Mouse (Mus musculus) MEL-GATA-1-ER (cell line): ENCODE data around the gene Gm42791.

Source experiments
- DNase-seq: peaks from one replicate; pipeline ENCODE4 v3.0.0-alpha.2; 2012; ENCODE audit warnings: low read depth; ENCODE audit errors: extremely low read depth

Gm42791 gene

DNA sequence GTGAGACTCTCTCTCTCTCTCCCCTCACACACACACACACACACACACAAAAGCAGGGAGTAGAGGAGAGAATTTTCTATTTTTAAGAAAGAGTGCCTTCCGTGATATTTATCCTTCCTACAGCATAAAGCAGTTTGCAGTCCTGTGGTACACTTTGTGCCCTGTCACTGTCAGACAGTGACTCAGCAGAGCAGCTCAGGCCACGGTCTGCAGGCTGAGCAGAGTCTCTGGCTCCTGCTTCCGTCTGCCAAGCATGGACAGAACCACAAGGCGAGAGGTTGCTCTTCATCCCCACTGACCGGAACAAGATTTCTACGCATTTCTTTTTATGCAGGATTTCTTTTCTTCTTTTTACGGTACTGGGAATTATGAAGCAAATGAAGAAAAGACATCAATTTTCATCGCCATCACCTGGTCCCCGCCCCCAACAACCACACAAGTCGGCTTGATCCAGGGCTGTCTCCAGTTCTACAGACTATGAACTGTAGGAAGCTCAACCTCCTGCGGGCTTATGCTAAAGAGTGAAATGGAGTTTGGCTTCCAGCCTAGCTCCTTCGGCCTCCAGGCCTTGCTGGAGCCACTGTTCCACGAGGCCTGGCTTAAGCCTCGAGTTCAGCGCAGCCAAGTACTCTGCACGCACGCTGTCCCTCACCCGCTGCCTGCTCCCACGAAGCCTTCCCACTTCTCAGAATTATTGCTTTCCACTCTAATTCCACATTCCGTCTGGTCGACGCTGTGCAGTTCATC, 40.5 kb downstream of the Gm42791 start:
- no peak for DNase-seq

DNA sequence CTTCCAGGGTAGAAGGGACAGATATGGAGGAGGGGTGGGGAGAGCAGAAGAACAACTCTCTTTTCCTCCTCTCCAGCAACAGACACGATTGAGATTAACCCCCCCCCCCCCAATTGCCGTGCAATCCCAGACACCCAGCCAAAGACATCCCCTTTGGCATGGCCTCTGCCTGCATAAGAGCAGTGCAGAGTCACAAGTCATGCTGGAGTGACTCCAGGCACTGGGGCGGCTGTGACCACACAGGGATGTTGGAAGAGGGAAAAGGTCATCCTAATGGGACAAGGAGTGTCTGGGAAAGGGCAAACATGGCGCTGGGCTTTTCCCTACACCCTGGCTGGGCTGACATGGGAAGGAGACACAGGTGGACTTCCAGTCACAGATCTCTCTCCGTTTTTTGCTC, 41.8 kb downstream of the Gm42791 start:
- DNase-seq = no peak

DNA sequence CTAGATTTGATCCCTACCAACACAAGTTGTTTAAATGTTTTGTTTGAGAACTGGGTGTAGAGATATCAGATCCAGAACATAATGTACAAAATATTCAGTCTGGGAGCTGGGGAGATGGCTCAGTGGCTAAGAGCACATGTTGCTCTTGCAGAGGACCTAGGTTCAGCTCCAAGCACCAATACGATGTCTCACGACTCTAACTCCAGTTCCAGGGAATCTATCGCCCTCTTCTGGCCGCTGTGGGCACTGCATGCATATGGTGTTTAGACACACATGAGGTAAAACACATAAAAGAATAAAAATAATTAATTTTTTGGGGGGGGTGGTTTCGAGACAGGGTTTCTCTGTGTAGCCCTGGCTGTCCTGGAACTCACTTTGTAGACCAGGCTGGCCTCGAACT, 42.5 kb downstream of the Gm42791 start:
- DNase-seq = peak; percentile 59

DNA sequence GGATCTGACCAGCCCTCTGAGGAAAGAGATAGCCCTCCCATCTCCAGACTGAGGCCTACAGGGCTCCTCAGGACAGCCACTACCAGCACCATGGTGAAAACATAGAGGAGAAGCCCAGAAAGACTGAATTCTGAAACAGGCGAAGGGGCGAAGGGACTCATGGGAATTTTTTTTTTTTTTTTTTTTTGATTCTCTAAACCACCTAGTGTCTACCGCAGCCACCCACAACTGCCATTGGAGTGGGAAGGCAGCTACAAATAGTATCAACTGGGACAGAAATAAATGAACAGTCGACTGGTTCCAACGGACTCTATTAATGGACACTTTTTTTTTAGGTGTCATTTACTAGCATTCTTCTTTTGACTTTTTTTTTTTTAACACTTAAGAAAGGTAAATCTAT, 43.6 kb downstream of the Gm42791 start:
- no peak for DNase-seq

DNA sequence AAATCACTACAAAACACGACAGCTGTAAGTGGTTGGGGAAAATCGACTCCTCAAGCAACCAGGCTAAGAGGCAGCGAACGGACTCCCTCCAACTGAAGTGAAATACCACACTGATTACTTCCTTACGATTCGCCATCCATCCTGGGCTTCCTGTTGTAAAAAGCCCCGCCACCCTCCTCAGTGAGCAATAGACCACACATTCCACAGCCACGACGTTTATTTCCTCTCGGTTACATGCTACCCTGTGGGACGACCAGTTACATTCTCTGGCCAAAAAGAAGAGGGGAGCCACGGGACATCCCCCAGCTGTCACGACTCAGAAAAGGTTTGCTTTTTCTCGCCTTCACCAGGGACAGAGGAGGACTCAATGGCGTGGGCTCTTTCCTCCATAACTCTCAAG, 44.9 kb downstream of the Gm42791 start:
- DNase-seq = no peak

DNA sequence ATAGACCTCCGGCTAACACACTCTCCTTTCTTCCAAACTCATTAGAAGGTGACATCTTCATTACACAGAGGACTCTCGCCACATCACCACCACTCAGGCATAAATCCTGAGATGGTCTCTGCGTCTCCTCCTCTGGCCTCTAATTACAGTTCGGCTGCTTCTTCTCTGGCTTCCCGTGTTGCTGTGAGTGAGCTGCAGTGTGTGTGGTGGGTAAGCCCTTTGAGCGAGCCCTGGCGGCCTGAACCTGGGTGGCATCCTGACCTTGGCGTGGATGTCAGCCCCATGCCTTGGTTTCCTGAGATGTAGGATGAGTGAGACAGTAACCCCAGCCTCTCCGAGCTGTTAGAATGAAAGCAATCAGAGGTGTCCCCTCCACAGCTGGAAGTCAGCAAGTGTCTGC, 46.4 kb downstream of the Gm42791 start:
- DNase-seq = no peak

DNA sequence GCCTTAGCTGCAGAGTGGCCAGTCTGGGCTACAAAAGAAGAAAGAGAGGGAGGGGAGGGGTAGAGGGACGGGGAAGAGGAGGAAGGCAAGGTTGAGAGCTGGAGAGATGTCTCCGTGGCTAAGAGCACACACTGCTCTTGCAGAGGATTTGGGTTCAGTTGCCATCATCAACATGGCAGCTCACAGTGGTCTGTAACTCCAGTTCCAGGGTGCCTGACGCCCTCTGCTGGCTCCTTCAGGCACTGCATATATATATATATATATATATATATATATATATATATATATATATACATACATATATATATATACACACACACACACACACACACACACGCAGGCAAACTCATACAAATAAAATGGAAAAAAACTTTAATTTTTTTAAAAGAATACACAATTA, 47.5 kb downstream of the Gm42791 start:
- no peak for DNase-seq

DNA sequence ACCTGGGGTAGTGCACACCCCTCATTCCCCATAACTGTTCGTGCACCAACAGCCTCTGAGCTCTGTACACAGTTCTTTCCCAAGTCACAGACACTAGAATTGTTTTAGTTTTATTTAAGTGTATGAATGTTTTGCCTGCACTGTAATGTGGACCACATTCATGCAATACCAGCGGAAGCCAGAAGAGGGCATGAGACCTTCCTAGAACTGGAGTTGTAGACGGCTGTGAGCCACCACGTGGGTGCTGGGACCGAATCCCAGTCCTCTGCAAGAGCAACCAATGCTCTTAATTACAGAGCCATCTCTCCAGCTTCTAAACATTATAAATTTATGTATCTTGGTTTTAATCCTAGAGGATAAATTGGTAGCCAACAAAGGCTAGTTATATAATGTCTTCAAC, 48.2 kb downstream of the Gm42791 start:
- peak; percentile 64 for DNase-seq

DNA sequence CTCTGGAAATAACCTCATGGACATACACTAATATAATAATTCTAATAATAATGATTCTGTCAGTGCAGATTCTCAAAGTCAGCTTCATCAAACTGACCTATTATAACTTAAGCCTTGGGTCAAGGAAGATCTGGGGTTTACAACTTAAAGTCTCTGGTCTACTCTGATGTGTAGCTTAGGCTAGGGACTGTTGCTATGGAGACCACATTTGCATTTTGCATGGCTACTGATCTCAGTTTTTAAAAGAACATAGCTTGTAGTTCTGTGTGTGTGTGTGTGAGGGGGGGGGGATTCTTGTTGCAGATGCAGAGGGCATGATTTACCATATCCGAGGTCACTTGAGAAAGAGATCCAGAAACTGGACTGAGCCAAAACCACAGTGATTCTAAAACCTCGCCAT, 49.2 kb downstream of the Gm42791 start:
- DNase-seq = no peak

DNA sequence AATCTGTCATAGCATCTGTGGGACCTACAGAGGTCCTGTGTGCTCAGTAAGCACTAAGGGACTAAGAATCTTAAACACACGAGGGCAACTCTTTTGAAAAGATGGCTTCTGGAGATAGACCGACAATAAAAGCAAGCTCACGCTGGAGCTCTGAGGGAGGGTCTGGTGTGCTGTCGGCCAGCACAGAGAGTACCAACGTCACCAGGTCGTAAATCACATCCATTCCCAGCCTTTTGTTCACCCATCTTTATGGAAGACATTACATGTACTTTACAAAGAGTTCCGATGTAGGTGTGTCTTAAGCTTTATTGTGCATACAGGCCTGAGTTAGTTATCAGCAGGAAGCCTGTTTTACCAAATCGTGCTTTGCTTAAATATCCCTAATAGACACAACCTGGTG, 50.9 kb downstream of the Gm42791 start:
- DNase-seq = no peak

DNA sequence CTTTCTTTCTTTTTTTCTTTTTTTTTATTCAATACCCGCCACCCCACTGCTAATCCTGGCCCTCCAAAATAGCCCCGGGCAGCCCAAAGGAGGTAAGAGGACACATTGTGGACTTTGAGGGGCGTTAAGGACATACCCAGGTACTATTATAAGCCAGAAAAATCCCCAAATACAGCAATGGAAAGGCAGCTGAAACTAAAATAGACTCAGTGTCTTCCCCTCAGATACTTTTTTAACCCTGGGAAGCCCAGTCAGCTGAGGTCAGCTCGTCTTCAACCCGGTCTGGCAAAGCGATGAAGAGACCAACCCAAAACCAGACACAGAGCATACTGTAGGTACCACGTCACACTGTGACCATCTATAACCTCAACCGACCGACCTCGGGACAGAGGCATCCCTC, 51.5 kb downstream of the Gm42791 start:
- DNase-seq = no peak

DNA sequence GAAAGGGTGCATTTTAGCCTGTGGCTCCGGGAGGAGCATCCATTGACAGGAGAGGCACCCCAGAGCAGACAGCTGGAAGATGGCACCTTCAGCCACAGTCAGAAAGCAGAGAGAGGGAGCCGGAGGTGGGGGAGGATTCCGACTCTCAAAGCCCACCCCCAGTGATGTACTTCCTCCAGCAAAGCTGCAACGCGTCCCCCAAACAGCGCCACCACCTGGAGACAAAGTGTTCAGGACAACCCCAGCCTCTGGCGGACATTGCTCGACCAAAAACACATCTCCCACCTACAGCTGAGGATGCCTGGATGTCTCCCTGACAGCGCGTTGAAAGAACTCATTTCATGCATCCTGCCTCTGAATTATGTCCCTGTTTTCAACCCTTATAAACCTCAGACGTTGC, 52.0 kb downstream of the Gm42791 start:
- no peak for DNase-seq

DNA sequence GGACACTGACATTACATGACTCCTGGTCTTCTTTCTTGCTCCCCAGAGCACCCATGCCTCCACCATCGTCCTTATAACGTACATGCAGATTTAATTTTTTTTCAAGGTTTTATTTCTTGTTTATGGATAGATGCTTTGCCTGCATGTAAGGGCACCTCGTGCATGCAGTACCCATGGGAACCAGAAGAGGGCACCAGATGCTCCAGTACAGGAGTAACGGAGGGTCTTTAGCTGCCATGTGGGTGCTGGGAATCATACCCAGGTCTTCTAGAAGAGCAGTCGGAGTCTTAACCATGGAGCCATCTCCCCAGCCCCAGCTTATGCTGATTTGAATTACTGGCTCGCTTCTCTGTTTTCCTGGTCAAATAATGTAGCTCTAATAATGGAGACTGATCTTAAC, 52.6 kb downstream of the Gm42791 start:
- DNase-seq = no peak

DNA sequence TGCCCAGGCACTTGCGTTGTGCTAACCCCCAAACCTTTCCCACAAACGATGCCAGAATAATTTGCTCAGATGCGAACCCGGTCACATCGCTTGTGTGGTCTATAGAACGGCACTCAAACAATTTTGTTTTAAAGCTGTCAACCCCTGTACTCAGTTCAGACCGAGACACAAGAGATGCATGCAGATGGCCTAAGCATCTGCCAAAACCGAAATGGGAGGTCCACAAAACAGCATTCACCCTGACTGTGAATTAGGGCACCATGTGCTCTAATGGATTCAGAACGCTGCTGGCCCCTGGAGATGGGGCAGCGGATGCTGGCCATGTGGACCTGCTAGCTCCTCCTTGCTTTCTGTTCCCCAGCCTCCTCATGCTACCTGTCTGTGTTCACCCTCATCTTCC, 53.1 kb downstream of the Gm42791 start:
- DNase-seq = no peak

DNA sequence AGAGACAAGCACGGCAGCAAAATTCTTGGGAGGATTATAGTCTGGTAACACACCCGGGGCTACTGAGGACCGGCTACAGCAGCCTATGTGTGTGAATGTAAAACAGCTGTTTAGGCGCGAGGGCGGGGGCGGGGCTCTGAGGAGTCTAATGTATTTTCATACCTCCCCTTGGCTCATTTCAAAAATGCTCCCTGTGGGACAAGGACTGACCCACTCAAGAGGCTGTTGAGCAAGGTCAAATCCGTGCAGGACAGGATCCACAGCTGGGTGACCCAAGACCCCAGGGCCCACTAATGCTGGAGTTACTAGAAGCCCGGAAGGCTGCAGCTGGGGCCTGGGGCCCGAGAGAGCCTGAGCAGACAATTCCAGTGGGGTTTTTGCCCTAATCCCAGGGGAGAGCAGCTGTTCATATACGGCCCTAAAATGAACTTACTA, 55.0 kb downstream of the Gm42791 start:
- no peak for DNase-seq

DNA sequence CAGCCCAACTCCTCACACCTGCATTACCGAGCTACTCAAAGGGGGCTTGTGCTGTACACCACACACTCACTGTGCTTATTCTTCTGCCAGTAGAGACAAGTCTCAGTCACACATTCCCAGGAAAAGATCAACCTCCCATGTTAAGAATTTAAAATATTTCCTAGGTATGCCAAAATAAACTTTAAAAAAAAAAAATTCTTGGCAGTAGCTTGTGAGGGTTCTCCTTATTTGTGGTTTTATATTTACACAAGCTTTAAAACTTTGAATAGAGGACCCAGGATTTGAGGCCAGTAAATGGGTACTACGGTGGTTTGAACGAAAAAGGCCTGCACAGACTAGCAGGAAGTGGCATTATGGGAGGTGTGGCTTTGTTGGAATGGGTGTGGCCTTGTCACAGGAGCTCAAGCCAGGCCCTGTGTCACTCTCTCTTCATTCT, 58.4 kb downstream of the Gm42791 start:
- DNase-seq = no peak

DNA sequence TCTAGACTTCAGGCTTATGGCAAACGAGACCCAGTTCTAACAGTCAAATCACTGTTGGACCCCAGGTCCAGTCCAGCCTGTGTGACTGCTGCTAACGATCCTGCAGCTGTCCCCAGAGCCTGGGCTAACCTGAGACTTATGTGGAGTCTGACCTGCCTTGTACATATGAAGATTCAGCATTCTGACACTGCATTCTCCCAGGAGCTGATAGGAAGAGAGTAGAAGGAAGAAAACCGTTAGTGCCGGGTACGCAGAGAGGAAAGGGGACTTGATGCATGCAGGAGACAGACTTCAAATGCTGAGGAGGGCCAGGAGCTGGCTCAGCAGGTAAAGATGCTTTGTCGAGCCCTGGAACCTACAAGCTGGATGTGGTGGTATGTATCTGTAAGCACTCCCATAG, 59.1 kb downstream of the Gm42791 start:
- peak; percentile 66 for DNase-seq

DNA sequence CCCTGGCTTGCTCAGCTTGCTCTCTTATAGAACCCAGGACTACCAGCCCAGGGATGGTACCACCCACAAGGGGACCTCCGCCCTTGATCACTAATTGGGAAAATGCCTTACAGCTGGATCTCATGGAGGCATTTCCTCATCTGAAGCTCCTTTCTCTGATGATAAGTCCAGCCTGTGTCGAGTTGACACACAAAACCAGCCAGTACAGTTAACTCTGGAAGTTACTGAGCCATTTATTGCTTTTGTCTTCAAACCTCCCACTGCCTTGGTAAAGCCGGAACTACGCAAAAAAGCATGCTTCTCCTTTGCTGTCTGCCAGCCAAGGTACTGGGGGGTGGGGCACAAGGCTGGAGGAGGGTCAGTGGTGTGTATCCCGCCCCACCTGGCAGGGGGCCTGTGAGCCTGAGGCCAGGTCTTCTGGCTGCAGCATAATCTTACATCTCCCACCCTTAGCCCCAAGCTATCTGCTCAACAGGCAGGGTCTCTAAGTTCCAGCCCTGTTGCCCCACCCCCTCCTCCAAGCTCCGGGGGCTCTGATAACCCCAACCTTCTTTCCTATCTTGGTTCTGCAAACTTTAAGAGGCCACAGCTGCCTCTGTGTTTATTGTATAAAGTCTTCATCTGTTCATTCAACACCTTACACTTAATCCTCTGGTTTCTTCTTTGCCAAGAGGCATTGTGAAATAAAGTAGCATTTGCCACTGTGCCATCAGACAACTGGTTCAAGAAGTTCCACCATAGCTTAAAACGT, 59.7 kb downstream of the Gm42791 start:
- peak; percentile 98 for DNase-seq

DNA sequence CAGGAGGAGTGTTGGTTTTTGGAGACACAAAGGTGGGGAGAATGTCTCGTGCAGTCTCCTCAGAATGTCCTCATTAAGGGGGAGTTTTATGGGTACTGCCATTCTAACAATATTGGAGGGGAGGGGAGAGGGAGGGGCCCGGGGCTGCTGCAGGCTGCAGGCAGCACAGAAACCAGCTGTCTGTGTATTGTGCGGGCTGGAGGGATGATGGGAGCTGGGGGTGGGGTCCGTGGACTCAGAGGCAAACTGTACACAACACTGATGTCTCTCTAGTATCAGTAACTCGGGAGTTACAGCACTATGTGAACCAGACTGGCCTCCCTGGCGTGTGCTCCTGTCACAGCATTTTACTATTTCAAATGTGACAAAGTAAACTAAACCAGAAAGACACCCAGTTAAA, 60.5 kb downstream of the Gm42791 start:
- DNase-seq = no peak

DNA sequence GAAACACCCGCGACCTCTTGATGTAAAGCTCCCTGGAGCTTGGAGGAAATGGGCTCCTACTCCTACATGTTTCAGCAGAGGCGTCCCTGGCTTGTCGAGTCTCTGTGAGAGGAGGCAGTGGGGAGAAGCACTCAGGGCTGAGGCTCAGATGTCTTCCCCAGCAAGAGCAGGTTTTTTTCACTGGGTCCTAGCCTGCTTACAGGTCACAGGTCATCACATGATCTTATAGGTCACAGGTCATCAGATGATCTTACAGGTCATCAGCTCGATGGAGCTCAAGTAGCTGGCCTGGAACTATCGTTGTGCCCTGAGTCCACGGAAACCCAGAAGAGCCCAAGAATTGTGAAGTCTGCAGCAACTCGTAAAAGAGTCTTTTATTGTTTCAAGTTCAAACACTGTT, 61.2 kb downstream of the Gm42791 start:
- no peak for DNase-seq

DNA sequence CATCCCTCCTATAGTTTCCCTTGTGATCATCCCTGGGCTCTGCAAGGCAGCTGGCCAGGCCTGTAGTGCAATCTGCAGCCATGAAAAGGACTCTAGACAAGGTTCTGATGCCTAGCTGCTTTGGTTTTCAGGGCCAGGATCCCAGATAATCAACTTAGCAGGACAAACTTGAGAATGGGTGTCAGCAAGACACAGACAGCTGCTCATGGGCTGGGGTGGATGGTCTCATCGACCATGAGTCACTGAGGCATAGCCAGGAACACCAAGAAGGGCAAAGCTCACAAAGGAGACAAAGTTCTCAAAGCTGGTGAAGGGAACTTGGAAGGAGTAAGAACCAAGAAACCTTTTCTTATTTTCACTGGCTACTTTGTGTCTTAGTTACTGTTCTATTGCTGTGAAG, 63.6 kb downstream of the Gm42791 start:
- DNase-seq = no peak

DNA sequence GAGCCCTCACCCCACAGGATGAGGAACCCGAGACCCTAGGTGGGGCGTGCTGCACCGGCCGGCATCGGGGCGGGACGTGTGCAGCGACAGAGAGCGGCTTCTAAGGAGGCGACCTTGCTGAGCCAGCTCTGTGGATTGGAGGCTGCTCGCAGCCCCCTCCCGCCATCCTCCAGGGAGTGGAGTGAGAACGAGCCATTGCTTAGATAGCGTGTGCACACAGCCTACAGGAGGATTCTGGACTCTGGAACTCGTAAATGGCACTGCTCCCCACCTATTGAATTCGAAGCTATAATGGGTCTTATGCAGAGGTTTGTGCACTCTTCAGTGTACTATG, 65.9 kb downstream of the Gm42791 start, which contains the start of gene Katnal1:
TSS of gene Katnal1 (minus strand) at position 205 of the 334 bp plus-strand sequence.
- no peak for DNase-seq
